Mouse (Mus musculus) gastrocnemius, postnatal 25 days (tissue): ENCODE results near the gene Stk11ip. TPM values are rescaled to one million over a fixed set of nuclear protein-coding genes. Genes with fewer than 3 reads are reported as not detected.

ENCODE experiments used
- DNase-seq: peaks from one replicate; pipeline ENCODE4 v3.0.0; 2022
- total RNA-seq, 2 experiments: library from RNA; stranded (reverse); gene quantifications; 1 replicate in 1 of 2; 2 replicates in 1 of 2; pipeline ENCODE4 v1.2.3; 2021

Stk11ip gene
- total RNA-seq, 2 experiments from 2014 or later = 5.3 to 5.6 TPM

DNA sequence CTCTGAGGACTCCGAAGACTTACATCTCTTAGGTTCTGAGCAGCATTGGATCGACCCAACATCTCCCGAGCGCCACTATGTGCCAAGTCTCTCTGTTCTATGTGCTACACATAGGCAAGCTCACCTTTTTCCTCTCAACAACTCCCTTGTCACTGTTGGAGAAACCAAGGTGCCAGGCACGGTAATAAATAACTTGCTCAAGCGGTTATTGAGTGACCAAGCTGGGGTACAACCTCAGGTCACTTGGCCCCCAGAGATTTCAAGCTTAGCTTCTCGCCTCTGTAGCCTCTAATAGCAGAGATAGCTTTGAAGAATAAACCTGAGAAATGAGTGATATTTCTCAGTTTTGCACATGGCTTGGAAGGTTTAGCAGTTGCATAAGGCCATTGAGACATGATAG, 20.2 kb downstream of the Stk11ip start:
- DNase-seq = no peak

DNA sequence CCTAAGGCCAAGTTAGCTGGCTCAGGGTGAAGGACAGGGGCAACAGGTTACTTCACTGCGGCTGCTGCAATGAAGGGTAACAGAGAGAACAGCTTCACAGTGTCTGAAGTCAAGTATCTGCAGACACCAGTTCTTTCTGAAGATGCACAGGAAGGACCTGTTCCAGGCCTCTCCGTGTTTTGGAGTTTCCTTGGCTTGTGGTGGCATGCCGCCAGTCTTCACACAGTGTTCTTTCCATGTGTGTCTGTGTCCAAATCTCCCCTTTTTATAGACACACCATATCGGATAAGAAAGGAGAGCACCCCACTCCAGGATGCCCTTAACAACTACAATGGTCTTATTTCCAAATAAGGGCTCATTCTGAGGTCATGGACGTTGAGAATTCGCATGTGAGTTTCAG, 23.0 kb downstream of the Stk11ip start:
- DNase-seq = no peak

DNA sequence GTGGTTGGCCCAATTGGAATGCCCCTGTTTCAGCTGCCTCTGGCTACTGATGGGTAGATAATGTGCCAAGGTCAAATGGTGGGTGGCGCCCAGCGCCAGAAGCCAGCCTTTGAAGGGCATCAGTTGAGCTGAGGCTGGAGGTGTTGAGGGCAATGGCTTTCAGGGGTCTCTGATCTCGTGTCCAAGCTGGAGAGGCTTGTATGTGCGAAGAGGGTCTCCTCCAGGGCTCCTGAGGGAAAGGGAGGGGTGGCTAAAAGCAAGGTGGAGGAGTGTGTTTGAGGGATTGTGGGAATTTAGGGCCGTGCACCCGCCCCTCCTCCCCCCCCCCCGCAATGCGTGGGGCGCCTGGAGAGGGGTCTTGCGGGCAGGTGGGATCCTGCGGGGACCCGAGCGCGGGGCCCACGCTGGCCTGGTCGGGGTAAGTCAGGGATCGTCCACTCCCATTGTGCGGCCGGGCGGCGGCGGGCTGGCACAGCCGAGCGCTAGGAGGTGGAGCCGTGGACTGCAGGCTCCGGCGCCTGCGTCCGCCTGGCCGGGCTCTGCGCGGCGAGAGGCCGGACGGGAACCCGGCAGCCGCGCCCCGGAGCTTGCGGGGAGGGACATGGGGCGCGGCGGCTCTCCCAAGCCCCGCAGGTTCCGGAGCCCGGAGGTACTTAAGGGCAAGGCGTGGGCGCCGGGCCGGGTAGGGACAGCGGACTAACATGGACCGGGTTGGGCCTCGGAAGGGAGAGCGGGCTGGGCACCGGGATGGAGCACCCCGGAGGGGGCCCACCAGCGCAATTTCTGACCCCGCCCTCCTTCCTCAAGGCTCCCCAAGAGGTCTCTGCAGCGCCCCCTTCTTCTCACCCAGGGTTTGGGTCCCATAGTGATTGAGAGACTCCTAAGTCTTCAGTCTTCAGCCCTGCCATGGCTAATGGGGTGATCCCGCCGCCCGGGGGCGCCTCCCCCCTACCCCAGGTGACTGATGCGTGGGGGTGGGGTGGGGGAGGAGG, 24.9 kb downstream of the Stk11ip start, which contains the start of gene Slc4a3:
TSS of gene Slc4a3 (plus strand) at position 302 of the 992 bp plus-strand sequence.
- DNase-seq = peak; percentile 65

DNA sequence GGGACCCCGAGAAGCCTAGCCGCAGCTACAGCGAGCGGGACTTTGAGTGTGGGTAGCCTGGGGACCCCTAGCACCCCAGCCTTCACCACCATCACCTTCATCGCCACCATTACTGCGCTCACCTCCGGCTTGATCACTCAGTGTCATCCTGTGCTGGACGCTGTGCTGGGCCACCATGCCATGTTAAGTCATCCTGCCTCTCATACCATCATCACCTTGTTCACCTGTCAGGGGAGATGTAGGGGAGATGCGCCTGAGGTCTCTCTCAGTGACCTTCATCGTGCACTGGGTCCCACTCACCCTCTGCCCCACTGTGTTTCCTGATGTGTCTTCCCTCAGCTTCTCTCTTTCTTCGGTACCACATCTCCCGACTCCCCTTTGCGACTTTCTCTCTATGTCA, 26.0 kb downstream of the Stk11ip start:
- no peak for DNase-seq

DNA sequence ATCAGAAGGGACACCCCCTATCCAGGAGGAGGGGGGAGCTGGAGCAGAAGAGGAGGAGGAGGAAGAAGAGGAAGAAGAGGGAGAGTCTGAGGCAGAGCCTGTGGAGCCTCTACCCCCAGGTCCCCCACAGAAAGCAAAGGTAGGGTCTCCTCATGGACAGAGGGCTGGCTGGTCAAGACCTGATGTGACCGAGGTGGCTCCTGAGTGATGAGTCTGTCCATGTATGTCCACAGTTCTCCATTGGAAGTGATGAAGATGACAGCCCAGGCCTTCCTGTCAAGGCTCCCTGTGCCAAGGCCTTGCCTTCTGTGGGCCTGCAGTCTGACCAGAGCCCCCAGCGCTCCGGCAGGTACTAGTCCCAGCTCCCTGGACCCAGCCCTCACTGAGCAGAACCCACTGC, 26.8 kb downstream of the Stk11ip start:
- DNase-seq = no peak

DNA sequence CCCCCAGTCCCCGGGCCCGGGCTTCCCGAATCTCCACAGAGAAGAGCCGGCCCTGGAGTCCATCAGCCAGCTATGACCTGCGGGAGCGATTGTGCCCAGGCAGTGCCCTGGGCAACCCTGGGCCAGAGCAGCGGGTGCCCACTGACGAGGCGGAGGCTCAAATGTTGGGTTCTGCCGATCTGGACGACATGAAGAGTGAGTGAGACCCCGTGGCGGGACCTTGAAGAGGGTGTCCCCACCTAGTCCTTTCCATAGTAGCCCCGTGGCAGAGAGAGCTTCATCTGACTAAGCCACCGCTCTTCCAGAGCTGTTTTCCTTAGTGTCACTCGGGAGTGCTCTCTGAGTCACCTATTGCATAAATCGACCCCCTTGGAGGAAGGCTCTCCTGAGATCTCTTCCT, 27.5 kb downstream of the Stk11ip start:
- DNase-seq = no peak

DNA sequence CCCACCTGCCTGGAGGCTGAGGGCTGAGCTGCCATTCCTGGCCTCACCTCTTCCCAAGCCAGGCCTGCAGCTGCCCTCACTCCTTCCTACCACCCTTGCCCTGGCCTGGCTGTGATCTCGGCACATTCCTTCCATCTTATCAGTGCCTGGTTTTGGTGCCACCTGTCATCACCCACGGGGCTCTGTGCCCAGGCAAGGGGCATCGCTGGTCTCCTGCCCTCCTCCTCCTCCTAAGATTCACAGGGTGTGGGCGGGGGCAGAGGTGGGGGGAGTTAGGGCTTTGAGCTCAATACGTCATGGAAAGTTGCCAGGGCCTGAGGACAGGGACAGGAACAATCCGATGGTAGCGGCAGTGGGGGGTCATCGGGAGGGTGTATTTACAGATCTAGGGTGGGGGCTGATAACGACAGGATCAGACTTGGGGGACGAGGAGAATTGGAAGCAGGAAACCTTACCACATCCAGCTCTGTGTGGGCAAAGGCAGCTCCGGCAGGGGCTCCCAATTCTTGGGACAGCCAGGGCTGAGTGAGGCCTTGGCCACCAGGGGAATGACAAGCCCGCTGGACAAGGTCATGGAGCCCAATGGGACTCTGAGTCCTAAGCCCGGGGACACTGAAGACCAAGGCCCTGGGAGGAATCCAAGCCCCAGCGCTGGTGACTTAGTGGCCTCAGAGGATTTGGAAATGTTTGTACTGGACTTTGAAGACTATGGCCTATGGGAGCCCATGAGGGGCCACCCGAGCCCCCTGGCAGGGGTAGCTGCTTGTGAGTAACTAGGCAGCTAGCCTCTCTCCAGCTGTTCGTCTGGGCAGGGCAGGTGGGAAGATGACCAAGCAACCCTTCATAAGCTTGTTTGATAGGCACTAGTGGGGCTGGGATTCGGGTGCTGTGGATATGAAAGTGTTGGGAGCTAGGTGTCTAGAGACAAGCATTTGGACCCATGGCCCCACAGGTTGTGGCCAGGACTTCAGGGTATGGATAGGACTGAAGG, 28.3 kb downstream of the Stk11ip start:
- DNase-seq = no peak

DNA sequence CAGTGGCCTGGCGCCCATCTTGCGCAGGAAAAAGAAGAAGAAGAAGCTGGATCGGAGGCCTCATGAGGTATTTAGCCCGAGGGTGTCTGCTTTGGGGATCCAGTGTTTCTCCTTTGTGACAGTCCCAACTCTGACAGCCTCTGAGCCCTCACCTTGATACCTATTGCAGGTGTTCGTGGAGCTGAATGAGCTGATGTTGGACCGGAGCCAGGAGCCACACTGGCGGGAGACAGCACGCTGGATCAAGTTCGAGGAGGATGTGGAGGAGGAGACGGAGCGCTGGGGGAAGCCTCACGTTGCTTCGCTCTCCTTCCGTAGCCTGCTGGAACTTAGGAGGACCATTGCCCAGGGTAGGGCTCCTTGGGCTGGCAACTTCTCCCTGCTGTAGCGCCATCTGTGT, 29.3 kb downstream of the Stk11ip start:
- DNase-seq = no peak

DNA sequence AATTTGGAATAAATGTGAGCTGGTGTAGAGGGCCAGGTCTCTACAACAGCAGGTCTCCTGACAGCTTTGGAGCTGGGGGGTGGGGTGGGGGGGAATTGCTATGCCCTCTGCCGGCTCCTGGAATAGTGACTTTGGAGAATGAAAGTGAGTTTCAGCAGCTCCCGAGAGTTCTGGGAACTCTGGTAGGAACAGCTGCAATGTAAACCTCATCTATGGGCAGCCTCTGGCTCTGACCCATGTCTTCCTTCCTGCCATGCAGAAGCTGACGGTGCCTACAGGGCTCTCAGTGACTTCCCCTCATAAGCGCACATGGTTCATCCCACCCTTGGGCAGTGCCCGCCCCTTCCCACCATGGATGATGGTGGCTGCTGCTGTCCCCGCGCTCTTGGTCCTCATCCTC, 34.4 kb downstream of the Stk11ip start:
- DNase-seq = no peak

DNA sequence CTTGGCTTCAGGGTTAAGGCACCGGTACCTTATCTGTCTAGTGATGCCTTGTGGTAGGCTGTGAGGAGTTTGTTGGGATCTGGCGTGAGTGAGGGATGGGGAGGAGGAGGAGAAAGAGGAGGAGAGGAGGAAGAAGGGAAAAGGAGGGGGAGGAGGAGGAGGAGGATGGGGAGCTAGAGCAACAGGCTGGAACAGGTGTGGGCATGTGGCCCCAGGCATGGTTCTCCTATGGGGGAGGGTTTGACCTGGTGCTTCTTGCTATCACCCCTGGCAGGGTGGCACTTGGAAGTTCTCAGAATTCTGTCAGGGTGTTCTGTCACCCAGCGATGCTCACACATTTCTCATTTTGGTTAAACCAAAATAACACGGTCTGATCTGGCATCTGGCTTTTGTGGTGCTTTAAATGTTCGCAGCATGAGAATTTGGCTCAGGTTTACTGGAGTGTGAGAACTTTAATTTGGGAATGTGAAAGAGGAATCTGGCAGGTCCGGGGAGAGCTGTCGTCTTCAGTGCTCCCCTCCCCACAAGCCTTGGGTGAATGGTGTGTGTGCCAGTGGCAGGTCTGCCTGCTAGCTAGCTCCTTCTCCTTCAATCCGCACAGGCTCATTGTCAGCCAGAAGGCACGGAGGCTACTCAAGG, 34.9 kb downstream of the Stk11ip start:
- no peak for DNase-seq

DNA sequence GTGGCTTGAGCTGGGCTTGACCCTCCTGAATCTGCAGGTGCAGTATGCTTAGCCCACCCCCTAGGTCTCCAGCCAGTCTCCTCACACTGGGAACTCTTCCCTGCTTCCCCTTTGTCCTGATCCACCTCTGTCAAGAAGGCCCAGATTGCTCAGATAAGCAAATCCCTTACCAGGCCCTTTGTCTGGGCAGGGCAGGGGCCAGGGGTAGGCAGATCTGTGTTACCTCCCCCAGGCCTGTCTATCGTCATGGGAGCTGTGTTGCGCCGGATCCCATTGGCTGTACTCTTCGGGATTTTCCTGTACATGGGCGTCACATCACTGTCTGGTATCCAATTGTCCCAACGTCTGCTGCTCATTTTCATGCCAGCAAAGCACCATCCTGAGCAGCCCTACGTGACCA, 35.7 kb downstream of the Stk11ip start:
- DNase-seq = no peak

DNA sequence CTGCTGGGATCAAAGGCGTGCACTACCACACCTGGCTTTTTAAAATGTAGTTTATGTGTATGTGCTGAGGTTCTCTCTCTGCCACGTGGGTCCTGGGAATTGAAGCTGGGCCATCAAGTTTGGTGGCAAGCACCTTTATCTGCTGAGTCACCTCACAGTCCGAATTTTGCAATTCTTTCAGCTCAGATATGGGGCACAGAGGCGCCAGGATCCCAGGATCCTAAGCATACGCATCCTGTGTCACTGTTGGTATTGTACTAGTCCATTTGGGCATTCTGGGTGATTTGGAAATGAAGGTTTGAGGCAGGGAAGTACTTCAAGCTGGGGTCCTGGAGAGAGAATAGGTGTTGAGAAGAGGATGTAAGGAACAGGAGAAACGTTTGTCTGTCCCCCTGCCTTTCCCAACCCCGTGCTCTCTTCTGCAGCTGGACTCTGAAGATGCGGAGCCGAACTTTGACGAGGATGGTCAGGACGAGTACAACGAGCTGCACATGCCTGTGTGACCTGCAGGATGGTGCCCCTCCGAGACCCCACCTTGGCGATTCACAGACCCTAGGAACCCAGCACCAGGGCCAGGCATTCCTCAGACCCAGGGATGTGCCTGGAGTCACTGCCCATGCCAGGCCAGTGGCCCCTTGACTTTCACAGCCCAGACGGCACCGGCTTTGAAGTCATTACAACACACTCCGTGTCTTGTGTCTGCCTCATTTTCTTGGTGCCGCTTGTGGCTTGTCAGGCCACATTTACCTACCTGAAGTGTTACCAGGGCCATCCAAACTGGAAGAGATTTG, 37.3 kb downstream of the Stk11ip start:
- no peak for DNase-seq

DNA sequence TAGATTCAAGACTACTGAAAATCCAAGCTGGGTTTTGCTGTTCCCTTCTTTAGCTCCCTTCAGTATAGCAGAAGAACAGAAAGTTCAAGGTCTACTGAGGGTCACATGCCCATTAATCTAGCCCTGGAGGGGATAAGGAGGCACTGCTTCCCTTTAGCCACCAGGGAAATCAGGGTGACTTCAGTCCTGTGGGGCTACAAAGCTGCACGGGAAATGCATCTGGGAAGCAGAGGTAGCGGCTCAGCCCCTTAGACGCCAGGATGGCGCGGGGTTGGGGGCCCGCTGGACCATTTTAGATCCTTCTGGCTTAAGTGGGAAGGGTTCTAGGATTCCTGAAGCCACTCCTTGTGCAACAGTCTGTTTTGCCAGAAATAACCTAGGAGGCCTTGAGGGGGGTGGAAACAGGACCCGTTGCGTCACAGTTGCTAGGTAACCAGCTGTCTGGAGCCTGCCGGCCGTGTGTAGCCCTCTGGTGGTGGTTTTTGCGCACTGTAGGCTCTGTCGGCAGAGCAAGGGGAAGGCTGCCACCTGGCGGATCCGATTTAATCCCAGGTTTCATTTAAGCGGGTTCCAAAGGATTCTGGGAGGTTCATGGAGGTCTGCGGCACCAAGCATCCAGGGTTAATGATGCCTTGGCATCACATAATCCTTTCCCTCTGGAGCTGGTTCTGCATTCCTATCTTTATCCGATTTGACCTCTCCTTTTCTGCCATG, 38.0 kb downstream of the Stk11ip start:
- peak; percentile 89 for DNase-seq

DNA sequence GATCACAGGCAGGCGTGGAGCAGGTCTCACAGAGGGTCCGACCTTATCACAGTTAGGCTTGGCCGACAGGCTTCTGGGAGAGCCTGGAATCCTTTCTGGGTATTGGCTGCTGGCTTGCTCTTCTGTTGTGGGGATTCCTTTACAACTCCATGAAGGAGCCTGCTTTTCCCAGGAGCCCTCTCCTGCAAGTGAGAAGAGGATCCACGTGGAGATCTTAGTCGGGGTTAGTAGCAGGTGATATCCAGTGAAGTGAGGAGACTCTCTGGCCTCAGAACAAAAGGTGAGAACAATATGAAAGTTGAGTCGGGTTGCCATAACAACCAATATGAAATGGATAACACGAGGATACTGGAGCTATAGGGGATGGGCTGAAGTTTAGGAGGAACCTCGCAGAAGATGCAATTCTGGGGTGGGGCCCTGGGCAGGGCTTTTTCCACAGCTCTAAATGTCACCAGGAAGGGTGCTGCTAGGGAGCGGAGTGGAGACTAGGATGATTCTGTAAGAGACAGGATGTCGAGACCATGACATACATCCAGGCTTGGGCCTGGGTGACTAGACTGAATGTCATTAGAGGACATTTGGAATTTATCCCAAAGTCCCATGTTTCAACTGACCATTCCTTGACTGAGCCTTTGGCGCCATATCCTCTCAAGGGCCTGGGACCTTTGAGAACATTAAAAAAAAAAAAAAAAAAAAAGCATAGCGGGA, 39.0 kb downstream of the Stk11ip start:
- no peak for DNase-seq

DNA sequence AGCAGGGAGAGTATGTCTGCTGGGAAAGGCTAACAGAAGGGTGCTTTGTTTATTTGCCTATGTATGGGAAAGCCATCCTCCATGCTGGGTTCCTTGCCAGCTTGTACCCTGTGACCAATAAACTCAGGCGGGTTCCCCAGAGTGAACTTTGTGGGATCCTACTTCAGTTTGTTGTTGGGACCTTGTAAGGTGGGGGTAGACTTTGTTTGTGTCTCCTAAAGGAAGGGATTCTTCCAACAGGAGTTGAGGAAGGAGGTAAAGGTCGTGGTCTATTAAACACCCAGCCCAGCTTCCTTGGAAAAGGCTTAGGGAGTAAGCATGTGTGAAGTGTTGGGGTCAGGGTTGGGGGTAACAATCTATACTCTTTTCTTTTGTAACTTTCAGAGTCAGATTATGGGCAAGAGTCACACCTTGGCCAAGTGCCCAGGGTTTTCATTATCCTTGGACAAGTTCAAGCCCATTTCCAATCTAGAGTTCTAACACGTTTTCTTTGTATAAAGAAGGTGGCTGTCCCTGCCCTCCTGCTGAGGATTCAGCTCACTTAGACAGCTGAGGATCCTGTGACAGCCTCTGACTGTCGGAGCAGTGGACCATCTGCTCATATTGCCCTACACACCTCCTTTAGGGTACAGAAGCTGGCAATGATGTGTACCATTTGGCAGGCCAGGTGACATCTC, 40.0 kb downstream of the Stk11ip start:
- no peak for DNase-seq

DNA sequence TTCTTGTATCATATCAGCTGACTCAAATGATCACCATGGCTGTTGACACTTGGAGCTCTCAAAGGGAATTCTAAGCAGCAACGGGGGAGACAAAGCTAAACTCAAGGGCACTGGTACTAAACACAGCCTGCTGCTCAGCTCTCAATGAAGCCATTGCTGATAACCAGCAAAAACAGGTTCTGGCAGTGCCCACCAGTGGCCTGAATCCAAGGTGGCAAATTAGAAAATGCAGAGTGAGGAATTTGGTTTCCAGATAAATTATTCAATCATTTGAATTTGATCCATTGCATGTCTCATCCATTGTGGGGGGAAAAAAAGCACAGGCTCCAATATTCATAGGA, 40.5 kb downstream of the Stk11ip start:
- no peak for DNase-seq

DNA sequence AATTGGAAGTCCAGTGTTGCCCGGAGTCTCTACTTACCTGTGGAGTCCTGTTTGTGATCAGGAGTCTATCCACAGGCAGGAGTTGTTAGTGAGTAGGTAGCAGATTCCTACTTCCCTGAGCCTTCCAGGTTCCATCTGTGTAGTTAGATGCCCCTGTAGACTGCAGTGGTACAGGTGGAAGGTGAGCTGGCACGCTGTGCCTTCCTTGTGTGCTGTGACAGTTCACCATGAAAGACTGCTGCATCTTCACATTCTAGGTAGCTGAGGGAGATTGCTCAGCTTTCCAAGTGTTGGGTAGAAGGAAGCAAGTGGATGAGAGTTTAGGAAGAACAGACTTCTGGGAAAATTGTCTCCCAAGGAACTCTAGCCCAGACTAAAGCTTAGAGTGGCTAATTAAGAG, 42.8 kb downstream of the Stk11ip start:
- no peak for DNase-seq

DNA sequence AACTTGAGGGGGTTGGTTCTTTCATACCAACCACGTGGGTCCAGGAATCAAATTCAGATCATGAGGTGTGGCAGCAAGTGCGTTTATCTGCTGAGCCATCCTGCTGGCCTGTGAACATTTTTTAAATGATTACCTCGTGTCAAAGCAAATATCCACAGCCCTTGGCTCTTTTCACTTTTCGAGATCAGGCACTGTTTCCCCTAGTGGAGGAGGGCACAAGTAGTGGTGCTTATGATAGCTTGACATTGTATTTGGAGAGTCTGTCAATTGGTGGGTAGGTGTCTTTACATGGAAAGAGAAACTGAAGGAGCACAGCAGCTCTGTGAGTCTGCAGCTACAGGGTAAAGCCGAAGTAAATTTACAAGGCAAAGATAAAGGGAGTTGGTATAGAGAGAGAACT, 43.6 kb downstream of the Stk11ip start:
- no peak for DNase-seq

DNA sequence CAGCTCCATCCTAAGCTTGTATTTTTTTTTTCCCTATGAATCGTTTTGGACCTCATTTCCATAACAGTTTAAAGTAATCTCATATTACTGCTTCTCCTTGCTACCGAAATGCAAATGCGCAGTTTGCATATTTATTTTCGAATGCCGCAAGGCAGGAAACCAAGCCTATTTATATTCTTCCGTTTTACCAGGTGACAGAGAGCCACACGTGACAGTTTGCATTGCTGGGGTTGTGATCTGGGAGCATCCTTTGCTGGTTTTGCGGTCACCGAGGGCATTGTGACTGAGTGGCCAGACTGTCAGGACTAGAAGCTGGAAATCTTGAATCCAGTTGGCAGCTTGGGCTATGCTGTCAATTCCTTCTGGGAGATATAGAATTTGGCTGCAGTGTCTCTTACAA, 44.3 kb downstream of the Stk11ip start:
- DNase-seq = no peak

DNA sequence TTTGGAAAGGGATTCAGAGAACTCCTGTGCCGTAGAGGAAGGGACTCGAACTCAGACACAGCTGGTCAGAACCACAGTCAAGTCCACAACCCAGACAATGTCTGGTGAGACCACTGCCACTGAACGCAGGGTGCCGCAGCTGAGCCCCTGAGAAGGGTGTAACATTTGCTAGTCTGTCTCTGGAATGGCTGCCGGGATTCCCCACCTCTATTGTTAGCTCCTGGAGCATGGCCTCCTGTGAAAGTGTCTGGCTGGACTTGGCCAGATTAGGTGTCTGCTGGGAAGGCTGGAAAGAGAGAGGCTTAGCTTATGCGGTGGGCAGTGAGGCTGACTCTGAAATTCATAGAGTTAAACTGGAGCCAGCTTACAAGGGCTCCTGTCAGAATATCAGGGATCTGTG, 49.1 kb downstream of the Stk11ip start:
- DNase-seq = no peak
